Mouse (Mus musculus) bone marrow macrophage, adult 2 months (primary cell): ENCODE data around the gene Pgd.

Experiments
- CTCF ChIP-seq: IDR thresholded peaks from 2 replicates; pipeline ENCODE4 v1.5.1; 2012; ENCODE audit warnings: low read depth, mild to moderate bottlenecking, low read length, moderate library complexity
- POLR2A ChIP-seq: IDR thresholded peaks from 2 replicates; pipeline ENCODE4 v1.6.1; 2012; ENCODE audit warnings: mild to moderate bottlenecking, low read depth, low read length, borderline replicate concordance

DNA sequence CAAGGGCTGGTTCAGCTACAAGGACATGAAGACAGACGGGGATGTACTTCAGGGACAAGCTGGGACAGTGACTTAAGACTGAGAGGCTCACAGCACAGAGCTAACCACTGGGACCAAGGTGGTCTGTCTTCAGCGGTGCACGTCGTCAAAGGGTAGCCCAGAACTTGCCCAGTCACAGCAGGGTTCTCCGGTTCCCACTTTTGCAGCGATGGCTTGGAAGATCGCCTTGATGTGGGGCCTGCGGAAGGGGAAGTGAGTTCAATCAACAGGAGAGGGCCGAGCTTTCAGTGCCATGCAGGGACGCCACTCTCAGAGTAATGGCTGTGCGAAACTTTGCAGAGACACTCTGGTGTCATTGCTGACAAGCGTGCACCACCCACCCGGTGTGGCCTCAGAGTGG lies 6.7 kb downstream of the Pgd start:
- TF ChIP-seq CTCF (no peak), POLR2A (no peak)
